Mouse (Mus musculus) G1E-ER4 (cell line): ENCODE measurements at regions not wholly inside any gene's neighbourhood (a gene's known extent, or its start where the extent isn't known, plus 50 kb on each side); places are given as distances from the start of the nearest gene placed in this dataset.
A peak's percentile ranks its signal among the peaks of the same experiment; 100 is the strongest.

Source experiments
- GATA1 ChIP-seq: IDR thresholded peaks from one replicate; pipeline ENCODE4 v1.8.0; 2012; ENCODE audit warnings: low read length, inconsistent platforms

DNA sequence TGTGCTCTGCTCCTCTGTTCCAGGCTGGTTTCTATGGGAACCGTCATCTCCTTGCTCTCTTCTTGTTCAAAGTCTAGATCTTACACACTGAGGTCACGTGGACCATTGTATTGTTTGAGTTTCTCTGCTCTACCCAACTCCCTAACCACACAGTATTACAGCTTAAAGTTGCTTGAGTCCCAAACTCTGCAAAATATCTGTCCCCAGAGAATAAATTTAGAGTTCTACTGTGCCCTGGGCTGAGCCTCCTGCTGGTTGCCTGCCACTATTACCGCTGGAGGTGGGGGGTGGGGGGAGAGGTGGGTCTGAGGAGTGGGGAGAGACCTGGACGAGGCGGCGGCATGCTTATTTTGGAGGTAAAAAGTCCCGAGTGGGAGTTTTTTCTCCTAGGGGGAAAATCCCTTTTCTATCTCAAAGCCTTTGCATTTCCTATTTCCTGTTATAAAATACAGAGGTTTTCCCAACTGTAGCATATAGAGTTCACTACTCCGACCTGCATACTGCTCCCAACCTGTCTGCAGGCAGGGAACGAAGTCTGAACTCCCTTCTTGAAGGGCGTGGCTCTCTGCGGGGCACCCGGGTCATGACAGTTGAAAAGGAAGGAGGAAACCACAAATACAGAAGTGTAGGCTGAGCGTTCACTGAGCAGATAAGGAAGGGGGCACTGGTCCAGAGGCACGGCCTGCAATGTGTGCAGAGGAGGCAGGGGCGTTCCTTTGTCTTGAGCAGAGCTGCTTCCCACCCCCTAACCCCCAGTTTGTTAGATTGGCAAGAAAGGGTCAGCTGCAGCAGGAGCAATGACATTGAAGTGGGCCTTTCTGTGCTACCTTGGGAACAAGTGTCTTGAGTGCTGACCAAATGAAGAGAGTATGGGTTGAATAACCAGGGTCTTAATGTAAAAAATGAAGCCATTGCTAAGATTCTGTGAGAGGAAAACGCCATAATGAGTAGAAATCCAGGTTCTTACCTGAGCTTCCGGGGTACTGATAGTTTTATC is 188.7 kb downstream of the Akap7 start:
- no peak for TF ChIP-seq GATA1

DNA sequence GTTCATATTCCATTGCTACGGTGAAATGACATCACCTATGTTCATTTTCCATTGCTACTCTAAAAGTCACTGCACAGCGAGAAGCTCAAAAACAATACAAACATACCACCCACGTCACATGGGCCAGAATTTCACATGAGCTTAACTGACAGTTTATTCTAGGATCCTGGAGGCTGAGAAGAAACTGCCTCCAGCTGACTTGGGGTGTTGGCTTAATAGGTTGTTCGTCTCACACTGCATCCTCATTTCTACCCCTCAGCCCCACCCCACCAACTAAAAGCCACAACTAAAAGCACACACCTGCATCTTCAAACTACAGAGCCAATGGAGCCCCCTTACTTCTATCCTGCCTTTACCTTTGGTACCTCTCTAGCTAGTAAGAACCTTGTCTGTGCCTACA is 187.0 kb upstream of the Arg1 start:
- no peak for TF ChIP-seq GATA1

DNA sequence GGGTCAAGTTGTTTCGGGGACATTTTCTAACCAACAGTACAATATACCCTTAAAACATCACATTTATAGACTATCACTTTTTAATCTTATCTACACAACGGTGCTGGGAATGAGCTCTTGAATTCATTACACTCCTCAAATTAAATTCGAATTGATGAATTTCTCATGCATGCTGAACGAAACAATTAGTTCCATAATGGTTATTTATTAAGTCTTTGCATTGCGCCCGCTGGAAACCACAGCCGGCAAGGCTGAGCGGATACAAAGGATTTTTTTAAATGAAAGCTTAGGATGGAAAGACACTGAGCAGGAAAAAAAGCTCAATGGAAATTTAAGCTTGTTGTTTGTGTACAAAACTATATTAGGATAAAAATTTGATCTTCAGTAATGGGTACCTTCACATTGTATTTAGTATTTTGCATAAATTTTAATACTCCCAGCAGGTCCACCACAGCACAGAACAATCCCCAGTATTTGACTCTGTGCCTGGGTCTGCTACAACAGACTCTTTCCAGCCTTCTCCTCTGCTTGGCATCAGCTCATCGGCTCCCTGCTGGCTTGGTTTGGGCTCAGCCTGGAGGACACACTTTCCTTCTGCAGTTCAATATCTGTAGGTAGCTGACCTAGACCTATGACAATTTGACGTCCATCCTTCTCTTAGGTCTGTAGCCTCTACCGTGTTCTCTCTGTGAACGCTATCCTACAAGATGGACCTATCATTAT is 185.3 kb upstream of the Arg1 start:
- TF ChIP-seq GATA1: no peak

DNA sequence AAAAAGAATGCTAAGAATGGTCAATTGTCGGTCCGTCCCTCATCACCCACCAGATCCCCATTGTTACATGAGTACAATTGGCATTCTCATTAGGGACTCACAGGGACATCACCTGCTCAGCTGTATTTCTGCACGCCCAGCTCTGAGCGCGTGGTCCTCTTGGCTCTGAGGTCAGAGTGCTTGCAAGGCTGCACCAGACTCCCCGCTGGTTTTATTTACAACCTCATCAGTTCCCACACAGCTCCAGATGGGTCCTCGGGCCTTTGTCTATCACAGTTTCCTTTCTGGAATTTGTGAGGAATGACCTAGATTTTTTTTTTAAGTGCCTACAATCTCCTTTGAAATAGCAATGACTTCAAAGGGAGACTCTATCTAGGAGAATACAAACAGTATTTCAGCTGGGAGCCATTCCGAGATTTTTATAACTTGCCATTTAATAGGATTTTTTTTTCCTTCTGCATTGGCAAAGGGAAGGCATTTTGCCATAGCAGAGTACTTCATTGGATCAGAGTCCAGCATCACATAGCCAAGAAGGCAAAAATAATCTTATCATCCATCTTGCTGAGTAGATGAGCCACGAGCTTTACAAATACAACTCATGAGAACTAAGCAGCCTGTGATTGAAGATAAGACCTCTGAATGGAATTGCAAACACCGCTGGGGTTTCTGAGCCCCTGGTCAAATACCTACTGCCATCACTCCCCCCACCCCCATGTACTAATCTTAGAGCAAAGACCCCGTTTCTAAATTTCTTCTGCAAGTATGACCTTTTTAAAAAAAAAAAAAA is 184.5 kb upstream of the Arg1 start:
- peak; percentile 25 for TF ChIP-seq GATA1

DNA sequence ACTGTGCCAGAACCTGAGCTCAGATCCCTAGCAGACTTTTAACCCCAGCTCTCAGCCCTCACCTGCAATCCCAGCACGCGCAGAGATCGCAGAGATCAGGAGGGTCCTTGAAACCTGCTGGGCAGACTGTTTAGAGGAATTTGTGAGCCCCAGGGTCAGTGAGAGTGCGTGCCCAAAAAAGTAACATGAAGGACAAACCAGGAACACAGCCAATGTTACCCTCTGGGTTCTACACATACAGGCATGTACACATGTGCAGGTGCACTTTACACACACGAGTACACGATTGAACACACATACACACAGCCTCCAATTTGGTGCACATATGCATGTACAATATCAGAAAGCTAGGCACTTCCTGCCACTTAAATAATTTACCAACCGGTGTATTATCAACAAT is 183.9 kb upstream of the Arg1 start:
- TF ChIP-seq GATA1: no peak

GRCm38 (mm10) chr10:25098070-25098469 is 170.8 kb upstream of the Arg1 start:
- TF ChIP-seq GATA1: no peak

DNA sequence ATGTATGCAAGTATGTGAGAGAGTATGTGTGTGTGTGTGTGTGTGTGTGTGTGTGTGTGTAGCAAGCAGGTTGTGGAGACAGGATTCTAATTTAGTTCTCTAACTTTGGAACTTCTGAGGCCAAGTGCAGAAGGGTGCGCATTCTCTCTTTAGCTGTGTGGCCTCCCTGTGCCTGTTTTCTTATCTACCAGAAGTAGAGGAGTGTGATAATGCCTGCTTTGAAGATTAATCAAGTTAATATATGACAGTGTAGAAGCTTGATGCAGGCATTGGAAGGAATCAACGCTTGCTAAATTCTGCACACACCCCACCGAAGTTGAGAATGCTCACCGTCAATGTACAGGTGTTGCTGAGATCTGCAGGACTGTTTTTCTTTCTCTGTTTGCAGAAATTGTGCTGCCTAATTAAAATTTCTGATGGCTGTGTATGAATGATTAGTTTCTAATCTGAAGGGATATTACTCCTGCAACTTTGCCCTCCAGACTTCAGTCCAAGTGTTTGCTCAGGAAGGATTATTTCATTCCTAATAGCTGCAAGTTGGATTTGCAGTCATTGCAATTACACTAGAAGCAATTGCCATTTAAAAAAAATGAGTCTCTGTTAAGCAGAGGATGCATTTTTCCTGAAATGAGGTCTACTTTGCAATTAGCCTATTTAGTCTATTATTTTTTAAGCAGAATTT is 162.6 kb upstream of the Arg1 start:
- no peak for TF ChIP-seq GATA1

DNA sequence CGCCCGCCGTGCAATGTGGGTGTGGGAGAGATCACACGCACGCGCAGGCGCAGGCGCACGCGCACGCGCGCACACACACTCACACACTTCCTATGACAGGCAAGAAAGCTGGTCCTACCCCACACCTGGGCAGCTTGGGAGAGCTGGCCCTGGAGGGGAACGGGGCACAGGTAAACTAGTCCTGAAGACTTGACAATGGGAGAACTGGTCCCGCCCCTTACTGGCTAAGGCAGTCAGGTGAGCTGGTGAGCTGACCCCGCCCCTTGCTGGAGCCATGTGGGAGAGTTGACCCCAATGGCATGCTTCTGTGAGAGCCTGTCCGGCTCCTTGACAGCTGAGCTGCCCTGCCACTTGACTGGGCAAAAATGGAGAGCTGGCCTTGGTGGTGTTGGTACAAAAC is 159.5 kb upstream of the Arg1 start:
- TF ChIP-seq GATA1: no peak

DNA sequence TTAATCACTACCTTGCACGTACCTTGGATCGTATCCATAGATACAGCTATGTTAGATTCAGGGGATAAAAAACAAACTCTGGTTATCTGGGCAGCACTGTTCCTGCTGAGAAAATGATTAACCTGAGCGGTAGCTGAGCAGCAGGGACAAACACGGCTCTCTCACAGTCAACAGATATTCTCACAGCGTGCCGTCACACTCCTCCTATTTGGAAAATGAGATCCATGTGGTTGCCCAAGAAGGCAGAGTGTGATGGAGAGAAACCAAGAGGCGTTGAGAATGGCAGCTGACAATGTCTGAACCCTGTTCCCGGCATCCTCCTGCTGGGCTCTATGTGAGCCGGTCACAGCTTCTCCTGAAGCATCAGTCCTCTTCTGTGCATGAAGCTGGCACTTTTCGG is 155.6 kb upstream of the Arg1 start:
- TF ChIP-seq GATA1: no peak

- TF ChIP-seq GATA1: no peak
Measured at GRCm38 (mm10) chr10:25072617-25073016, 145.3 kb upstream of the Arg1 start.

DNA sequence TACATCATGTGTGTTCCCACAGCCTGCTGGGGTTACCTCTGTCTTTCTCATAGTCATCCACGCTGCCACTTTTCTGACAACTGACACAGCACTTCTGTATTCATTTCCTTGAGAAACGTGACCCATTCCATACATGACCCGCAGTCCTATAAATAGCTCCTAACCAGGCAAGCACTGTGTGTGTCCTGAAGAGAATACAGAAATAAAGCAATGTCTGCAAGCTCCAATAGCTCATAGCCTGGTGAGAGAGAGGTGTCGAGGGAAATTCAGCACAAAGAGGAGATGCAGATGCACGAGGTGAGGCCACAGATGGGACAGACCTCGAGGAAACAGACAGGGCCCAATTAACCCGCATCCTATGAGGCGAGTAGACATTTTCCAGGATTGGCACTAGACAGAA is 141.0 kb upstream of the Arg1 start:
- TF ChIP-seq GATA1: no peak

GRCm38 (mm10) chr10:25064701-25065362 is 137.5 kb upstream of the Arg1 start:
- no peak for TF ChIP-seq GATA1

- TF ChIP-seq GATA1: no peak
Measured at GRCm38 (mm10) chr10:25061402-25062055, 134.2 kb upstream of the Arg1 start.

- TF ChIP-seq GATA1: no peak
Measured at GRCm38 (mm10) chr10:25058694-25059093, 131.4 kb upstream of the Arg1 start.
